Mouse (Mus musculus) E14TG2a.4 (cell line): Measurements from ENCODE around the gene Ptch1.

Experiments
- CTCF ChIP-seq: conservative IDR thresholded peaks from 2 replicates; pipeline ENCODE4 v1.5.1; 2014; ENCODE audit warnings: low read length
- NANOG ChIP-seq: IDR thresholded peaks from 2 replicates; pipeline ENCODE4 v1.6.1; 2014; ENCODE audit warnings: borderline replicate concordance, low read length, mixed read lengths
- POU5F1 ChIP-seq: IDR thresholded peaks from 2 replicates; pipeline ENCODE4 v1.6.1; 2014; ENCODE audit warnings: low read length, borderline replicate concordance

DNA sequence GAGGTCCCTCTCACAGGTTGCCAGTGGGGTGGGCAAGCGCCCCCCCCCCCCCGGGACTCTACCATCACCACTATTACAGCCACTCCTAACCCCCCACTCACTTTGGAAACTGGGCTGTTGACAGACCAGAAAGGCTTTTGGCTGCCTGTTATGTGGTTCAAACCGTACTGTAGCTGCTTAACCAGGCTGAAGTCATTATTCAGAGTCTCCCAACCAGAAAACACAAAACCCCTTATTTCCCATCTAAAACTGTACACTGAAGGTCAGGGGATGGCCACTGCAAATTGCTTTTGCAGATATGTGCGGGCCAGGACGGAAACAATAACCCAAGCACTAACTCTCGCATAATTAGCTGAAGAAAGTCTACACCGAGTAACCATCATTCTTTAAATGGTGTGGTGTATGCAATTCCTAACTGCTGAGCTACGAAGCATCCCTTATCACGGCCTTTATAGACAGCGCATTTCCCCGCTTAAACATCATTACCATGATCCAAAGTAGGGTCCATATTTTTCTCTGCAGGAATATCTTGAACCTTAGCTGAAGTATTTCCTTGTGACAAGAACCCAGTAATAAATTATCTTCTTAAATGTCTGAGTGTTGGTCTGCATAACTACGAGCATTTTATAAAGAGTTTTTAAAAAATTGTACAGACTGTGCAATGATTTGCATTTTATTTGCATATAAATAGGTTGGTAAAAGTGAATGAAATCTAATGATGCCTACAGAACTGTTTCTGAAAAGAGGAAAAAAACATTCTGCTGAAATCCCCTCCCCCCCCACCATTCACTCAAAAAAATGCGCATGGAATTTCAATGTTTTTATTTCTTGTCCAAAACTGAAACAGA, 29.1 kb downstream of the Ptch1 start:
- TF ChIP-seq CTCF (no peak), NANOG (no peak), POU5F1 (no peak)
